Mouse (Mus musculus) splenic B cell, adult 2 months (primary cell): ENCODE results near the gene Trp53tg5.

Experiments used
- DNase-seq: peaks from one replicate; pipeline ENCODE4 v3.0.0-alpha.2; 2011; ENCODE audit warnings: low read depth, low spot score
- H3K27me3 ChIP-seq: 2 replicates; pipeline ENCODE4 v1.6.1; 2012; ENCODE audit warnings: mild to moderate bottlenecking, low read length, moderate library complexity, mixed read lengths; ENCODE audit not compliant: control insufficient read depth, poor library complexity, insufficient read depth, severe bottlenecking
- H3K36me3 ChIP-seq: 2 replicates; pipeline ENCODE4 v1.6.1; 2012; ENCODE audit warnings: mild to moderate bottlenecking, low read length, moderate library complexity, mixed read lengths; ENCODE audit not compliant: control insufficient read depth, poor library complexity, insufficient read depth, severe bottlenecking

Trp53tg5 gene

DNA sequence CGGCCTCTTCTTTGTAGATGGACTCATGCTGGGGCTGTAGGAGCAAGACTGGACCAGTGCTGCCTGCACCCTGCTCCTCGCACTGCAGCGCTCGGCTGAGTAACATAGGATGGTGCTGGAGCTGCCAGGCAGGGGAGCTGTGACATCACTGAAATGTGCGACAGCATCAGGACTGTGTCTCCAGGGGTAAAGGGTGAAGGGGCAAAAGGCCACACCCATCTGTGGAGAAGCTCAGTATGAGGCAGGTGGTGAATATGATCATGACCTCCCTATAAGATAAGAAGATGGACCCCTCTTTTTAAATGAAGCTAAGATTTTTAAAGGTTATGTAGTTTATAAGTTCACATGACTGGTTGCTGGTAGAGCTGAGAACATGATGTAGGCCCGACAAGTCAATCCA is at the start of gene Trp53tg5:
Trp53tg5 (minus strand) TSS at position 101 of the 400 bp plus-strand sequence.
- H3K36me3 ChIP-seq: peaks cover 3% of the 10 kb centered on the region
- no peaks in the 10 kb centered on the region for H3K27me3 ChIP-seq
- DNase-seq: no peak

- DNase-seq: no peak
Measured at GRCm38 (mm10) chr2:164522280-164522679, 48.8 kb upstream of the Trp53tg5 start.

DNA sequence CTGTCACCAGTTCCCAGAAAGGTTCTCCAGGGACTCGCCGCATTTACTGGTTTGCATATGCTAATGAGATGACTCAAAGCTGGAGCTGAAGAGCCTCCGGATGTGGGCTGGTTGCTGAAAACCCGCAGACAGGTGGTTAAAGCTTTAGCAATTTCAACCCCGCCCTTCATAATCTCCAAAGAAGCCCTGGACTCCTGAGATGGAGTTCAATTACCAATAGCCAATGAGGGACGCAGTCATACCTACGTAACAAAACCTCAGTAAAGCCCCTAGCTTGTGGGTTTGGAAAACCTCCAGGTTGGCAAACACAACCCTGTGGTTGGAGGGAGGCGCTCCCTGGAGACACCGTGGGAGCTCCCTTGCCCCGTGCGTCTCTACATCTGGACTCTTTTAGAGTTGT is 48.3 kb upstream of the Trp53tg5 start:
- no peaks in the 10 kb centered on the region for H3K27me3 ChIP-seq
- DNase-seq: peak; percentile 92
- no peaks in the 10 kb centered on the region for H3K36me3 ChIP-seq

More at GRCm38 (mm10) chr2:164522280-164522679, 48.8 kb upstream of the Trp53tg5 start:
- Histone ChIP-seq H3K27me3 (no peaks in the 10 kb centered on the region), H3K36me3 (no peaks in the 10 kb centered on the region)

- H3K27me3 ChIP-seq: no peaks in the 10 kb centered on the region
- H3K36me3 ChIP-seq: no peaks in the 10 kb centered on the region
- DNase-seq: peak; percentile 74
Measured at GRCm38 (mm10) chr2:164520782-164521181, 47.3 kb upstream of the Trp53tg5 start.

DNA sequence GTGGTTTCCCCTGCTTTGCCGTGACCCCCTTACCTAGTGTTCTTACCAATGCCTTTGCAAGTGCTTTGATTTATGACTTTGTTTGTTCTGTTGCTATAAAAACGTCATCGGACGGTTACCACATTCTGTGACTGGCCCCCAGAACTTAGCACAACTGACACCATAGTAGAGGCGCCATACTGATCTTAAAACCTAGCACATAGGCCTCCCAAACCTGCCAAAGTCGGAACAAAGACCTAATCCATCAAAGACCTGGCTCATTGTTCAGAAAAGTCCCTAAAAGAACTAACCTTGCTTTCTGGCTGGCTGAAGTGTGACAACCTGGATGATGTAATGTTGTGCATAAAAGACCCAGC is 45.6 kb upstream of the Trp53tg5 start:
- no peak for DNase-seq
- H3K27me3 ChIP-seq: no peaks in the 10 kb centered on the region; the same call in 1 of the 2 replicates
- H3K36me3 ChIP-seq: no peaks in the 10 kb centered on the region

- H3K27me3 ChIP-seq: no peaks in the 10 kb centered on the region; the same call in 1 of the 2 replicates
- no peak for DNase-seq
- no peaks in the 10 kb centered on the region for H3K36me3 ChIP-seq
Measured at GRCm38 (mm10) chr2:164518266-164519170, 45.0 kb upstream of the Trp53tg5 start.

- H3K36me3 ChIP-seq: no peaks in the 10 kb centered on the region
- no peaks in the 10 kb centered on the region; the same call in 1 of the 2 replicates for H3K27me3 ChIP-seq
- DNase-seq: peak; percentile 81
Measured at GRCm38 (mm10) chr2:164517485-164518221, 44.1 kb upstream of the Trp53tg5 start.

GRCm38 (mm10) chr2:164516592-164516991 is 43.1 kb upstream of the Trp53tg5 start:
- H3K36me3 ChIP-seq: no peaks in the 10 kb centered on the region
- no peaks in the 10 kb centered on the region; the same call in 1 of the 2 replicates for H3K27me3 ChIP-seq
- DNase-seq: no peak

DNA sequence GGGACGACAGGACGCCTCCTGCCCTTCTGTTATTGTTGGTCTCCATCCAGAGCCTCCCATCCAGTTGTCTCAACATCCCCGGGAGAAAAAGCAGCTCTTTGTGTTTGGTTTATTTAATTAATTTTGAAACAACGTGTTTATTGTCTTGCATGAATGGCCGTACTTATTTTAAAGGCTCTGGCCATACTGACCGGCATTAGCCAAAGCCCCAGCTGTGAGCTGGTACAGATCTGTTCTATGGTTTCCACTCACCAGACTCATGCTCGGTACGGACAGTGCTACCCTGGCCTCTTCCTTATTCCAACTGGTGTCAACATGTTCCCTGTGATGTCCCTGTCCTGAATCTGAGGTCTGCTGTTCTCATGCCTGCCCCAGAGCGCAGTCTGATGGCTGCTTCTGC is 42.4 kb upstream of the Trp53tg5 start:
- H3K27me3 ChIP-seq: no peaks in the 10 kb centered on the region; the same call in 1 of the 2 replicates
- no peaks in the 10 kb centered on the region for H3K36me3 ChIP-seq

DNA sequence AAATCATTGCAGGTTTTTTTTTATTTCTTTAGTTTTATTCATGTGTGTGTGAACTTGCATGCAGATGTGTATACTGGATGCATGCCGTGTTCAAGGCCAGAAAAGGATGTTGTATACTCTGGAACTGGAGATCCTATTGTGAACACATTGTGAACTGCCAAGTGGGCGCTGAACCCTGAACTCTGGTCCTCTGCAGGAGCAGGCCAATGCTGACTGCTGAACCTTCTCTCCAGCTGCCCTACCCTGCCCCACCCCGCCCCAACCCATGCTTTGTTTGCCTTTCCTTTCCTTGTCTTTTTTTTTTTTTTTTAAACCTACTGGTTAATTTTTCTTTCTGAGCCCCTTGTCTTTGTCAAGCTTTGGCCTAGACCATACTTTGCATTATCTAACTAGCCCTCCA is 41.4 kb upstream of the Trp53tg5 start:
- Histone ChIP-seq H3K36me3 (no peaks in the 10 kb centered on the region), H3K27me3 (no peaks in the 10 kb centered on the region; the same call in 1 of the 2 replicates)
- DNase-seq: no peak

More for the DNA sequence above, 42.4 kb upstream of the Trp53tg5 start:
- no peak for DNase-seq

GRCm38 (mm10) chr2:164513389-164513788 is 39.9 kb upstream of the Trp53tg5 start:
- Histone ChIP-seq H3K36me3 (no peaks in the 10 kb centered on the region), H3K27me3 (no peaks in the 10 kb centered on the region; the same call in 1 of the 2 replicates)
- DNase-seq: no peak

- Histone ChIP-seq H3K27me3 (no peaks in the 10 kb centered on the region; the same call in 1 of the 2 replicates), H3K36me3 (no peaks in the 10 kb centered on the region)
- no peak for DNase-seq
Measured at GRCm38 (mm10) chr2:164512121-164512909, 38.8 kb upstream of the Trp53tg5 start.

GRCm38 (mm10) chr2:164510621-164511190 is 37.2 kb upstream of the Trp53tg5 start:
- no peak for DNase-seq
- Histone ChIP-seq H3K27me3 (no peaks in the 10 kb centered on the region; the same call in 1 of the 2 replicates), H3K36me3 (no peaks in the 10 kb centered on the region; the same call in 1 of the 2 replicates)

DNA sequence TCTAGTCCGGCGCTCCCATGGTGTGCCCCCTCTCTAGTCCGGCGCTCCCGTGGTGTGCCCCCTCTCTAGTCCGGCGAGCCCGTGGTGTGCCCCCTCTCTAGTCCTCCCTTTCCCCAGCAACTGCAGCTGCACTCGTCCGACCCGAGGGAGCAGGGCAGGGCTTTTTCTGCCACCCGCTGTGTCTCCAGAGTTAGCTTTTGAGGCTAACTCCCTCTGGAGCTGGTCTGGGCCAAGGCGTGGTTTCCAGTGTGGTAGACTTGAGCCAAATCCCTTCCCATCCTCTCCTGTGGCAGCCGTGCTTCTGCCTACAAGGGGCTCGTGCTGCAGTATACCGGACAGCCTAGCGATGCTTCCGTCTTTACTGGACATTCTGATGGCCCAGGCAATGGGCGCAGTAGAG is 34.3 kb upstream of the Trp53tg5 start:
- no peak for DNase-seq
- Histone ChIP-seq H3K27me3 (no peaks in the 10 kb centered on the region), H3K36me3 (peaks cover 4% of the 10 kb centered on the region)
